Mouse (Mus musculus) left cerebral cortex, postnatal 14 days (tissue): Measurements from ENCODE around the gene Cx3cl1. TPM values are rescaled to one million over a fixed set of nuclear protein-coding genes. Genes with fewer than 3 reads are reported as not detected.

ENCODE experiments used
- DNase-seq, 2 experiments: peaks; one replicate each; pipeline ENCODE4 v3.0.0; 2021 to 2022; ENCODE audit warnings: low spot score in 2 of 2, mixed read lengths in 1 of 2
- intact Hi-C: fragments of 180-260 bp; cut with DNase I; formaldehyde crosslinking; loops from one replicate; pipeline ENCODE4 v1.15.1; 2025
- total RNA-seq, 2 experiments: library from RNA; stranded (reverse); gene quantifications; 2 replicates each; pipeline ENCODE4 v1.2.3; 2021

Cx3cl1 gene
- total RNA-seq, 2 experiments from 2014 or later: 664 to 689 TPM

DNA sequence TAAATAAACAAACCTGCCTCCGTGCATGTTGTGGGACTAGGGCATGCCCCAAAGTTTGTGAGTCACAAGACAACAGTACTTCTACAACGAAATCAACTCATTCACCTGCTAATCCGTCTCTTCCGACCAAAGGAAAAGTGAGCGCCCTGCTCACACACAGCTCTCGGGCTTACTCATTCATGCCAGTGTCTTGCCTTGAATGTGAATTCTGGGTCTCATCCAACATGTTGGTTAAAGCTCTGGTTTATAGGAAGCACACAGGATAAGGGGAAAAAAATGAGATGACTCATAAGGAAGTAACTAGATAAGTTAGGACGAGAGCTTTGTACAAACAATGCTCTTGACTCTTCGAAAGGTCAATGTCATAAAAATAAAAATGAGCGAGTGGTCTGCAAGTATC, 4.8 kb upstream of the Cx3cl1 start:
- no peak for DNase-seq
- intact Hi-C loops: no loop called here

DNA sequence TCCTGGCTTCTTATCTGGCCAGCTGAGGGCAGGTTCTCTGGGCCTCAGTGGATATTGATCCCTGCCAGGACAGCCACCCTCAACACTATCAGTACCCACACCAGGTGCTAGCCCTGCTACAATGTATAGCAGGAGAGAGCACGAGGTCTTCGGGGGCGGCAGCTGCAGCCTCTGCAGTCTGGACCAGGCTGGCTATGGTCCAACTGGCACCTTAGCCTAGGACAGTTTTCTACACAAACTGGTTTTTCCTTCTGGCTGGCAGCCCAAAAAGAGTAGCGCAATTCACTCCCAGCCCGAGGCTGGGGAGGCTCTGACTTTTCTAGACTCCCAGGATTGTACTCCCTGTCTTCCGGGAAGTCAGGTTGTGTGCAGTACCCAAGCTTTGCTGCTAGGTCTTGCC, 864 bp upstream of the Cx3cl1 start:
- peak in 1 of 2 experiments; percentile 52 for DNase-seq
- intact Hi-C loops: loop anchor here (5.0 kb wide), 1 partner anchor 41 kb away; the partner anchor contains the start of gene Ccl17

DNA sequence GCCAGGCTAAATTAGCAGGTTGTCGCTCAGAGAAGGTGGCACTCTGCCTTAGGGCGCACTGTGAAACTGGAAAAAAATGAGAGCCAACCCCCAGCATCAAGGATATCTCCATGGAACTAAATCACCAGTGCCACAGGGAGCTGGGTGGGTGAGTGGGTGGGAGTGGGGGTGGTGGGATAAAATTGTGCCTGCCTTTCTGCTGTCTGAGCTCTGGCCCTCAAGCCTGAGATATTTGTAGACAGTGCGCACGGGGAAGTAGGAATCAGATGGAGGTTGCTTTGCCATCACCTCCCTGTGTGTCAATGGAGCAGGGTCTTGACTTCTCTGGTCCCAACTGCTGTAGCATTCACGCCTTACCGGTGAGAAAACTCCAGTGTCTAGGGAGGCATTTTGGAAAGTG, 1.2 kb downstream of the Cx3cl1 start:
- intact Hi-C loops: loop anchor here (2.0 to 5.0 kb wide), 2 partner anchors 39 to 68 kb away; partner anchors contain the start of gene Ccl17
- peak in 1 of 2 experiments; percentile 56 for DNase-seq

DNA sequence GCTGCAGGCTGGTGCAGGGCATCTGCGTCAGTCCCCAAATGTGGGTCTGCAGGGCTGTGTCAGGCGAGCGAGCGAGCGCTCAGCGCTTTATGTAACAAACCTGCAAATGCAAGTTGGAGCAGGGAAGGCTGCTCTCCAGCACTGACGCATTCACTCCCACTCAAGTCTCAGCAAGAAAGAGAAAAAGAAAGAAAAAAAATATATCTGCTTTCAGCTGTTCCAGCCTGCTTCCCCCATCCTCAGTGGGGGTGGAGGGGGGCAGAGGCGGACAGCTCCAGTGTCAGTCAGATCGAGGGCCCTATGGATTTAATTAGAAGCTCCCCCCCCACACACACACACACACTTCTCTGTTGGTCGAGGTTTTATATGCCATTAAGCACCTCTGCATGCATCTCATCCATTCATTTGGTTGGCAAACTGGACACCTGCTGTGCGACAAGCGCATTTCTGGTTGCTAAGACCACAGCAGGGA, 1.9 kb downstream of the Cx3cl1 start:
- intact Hi-C loops: loop anchor here (2.0 to 5.0 kb wide), 2 partner anchors 39 to 69 kb away; partner anchors contain the start of gene Ccl17
- DNase-seq: peak; percentile 81 to 89

DNA sequence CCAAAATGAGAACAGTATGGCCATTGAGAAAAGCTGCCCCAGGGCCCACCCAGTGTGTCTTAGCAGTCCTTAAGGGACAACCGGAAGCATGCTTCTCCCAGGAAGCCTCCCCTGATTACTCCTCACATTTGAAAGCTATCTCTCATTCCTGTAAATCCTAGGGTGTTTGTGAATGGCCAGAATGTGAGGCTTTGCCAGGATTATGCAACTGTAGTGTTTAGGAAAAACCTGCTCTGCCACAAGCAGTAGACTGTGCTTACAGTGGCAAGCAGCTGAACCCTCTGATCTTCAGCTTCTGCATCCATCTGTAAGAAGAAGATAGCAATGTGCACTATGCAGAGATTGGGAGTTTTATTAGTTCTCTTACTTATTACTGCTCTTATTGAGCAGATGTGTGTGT, 2.8 kb downstream of the Cx3cl1 start:
- intact Hi-C loops: loop anchor here (5.0 kb wide), 1 partner anchor 38 kb away; the partner anchor contains the start of gene Ccl17
- no peak for DNase-seq

DNA sequence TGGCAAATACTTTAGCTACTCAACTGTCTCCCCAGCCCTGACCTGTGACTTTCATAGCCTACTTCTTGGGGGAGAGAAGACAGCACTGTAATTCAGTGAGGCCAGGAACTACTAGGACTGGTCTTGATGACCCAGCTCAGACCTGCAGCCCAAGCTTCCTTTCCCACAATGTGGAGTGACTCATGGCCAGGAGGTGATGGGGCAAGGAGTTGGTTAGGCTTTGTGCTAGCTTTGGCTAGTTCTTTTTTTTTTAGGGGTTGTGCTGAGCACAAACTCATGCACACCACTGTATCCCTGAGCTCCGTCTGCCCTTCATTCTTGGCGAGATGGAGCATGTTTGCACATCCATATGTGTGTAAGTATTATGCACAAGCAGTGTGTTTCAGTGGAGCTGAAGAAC, 4.5 kb downstream of the Cx3cl1 start:
- intact Hi-C loops: no loop called here
- DNase-seq: no peak

DNA sequence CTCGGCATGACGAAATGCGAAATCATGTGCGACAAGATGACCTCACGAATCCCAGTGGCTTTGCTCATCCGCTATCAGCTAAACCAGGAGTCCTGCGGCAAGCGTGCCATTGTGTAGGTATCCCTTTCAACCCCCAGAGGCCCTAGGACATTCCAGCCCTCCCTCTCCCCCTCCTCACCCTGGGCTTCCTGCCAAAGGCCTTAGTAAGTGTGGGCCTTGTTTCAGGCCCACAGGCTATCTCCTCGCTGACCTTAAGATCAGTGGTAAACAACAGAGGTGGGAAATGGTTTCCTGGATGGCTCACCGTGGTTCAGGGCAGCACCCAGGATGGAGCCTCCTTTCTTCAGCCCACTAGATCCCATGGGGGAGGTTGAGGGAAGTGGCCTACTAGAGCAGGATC, 6.2 kb downstream of the Cx3cl1 start:
- DNase-seq: no peak
- intact Hi-C loops: no loop called here

DNA sequence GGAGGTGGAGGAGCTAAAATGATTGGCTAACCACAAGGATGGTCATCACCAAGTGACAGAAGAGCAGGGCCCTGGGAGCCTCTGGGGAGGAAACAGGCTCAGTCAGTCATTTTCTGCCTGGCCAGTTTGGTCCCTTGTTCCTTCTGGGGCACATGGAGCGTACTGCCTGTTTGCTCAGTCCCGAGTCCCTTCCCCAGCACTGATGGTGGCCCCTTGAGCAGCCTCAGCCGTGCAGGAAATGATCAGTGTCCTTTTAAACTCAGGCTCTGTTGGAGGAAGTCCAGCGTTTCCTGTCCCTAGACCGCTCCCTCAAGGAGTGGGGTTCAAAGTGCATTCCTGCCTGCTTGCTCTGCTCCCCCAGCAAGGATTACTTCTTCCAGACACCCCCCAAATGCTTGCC, 6.7 kb downstream of the Cx3cl1 start:
- intact Hi-C loops: no loop called here
- DNase-seq: no peak

DNA sequence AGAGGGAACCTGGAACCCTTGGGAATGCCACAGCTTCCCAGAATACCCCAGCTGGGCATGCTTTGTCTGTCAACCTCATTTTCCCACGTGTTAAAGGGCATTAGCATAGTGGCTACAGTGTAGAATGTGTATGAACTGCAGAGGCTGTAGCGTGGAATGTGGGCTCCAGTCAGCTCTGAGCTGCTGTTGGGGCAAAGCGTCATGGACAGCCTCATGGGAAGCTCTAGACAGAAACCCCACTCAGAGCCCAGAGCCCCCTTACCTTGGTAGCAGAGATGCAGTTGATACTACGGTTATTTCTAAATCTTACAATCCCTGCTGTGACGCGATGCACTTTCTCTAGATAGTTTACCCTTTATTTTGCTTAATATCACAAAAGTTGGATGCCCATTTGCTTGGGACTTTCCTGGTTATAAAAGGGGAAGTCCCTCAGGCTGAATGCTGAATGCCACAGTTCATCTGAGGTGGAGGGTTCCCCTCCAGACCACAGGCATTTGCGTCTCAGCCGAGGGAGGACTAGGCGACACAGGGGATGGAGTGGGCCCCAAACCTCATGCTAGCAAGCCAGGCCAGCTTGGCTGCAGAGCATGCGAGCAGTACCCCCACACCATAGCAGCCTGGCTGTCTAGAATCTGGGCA, 7.2 kb downstream of the Cx3cl1 start:
- intact Hi-C loops: no loop called here
- DNase-seq: no peak

DNA sequence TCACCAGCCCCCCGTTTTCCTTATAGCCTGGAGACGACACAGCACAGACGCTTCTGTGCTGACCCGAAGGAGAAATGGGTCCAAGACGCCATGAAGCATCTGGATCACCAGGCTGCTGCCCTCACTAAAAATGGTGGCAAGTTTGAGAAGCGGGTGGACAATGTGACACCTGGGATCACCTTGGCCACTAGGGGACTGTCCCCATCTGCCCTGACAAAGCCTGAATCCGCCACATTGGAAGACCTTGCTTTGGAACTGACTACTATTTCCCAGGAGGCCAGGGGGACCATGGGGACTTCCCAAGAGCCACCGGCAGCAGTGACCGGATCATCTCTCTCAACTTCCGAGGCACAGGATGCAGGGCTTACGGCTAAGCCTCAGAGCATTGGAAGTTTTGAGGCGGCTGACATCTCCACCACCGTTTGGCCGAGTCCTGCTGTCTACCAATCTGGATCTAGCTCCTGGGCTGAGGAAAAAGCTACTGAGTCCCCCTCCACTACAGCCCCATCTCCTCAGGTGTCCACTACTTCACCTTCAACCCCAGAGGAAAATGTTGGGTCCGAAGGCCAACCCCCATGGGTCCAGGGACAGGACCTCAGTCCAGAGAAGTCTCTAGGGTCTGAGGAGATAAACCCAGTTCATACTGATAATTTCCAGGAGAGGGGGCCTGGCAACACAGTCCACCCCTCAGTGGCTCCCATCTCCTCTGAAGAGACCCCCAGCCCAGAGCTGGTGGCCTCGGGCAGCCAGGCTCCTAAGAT, 7.9 kb downstream of the Cx3cl1 start:
- DNase-seq: no peak
- intact Hi-C loops: no loop called here

DNA sequence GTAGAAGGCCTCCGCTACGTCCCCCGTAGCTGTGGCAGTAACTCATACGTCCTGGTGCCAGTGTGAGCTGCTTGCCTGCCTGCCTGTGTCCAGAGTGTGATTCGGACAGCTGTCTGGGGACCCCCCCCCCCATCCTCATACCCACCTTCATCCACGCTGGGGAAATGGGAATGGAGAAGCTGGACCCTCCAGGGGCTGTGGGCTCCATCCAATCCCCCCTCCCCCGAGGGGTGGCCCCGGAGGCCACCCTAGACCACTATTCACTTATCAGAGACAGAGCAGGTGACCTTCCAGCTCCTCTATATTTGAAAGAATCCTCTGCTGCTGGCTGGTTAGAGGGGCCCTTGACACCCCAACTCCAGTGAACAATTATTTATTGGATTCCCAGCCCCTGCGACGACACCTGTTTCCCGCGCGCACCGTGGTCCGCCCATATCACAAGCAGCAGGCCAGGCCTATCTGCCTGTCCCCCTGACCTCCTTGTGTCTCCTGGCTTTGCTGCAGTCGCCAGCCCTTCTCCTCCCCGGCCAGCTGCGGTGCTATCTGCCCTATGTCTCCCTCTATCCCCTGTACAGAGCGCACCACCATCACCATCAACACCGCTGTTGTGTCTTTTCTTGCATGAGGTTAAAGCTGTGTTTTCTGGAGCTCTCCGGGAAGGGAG, 8.8 kb downstream of the Cx3cl1 start:
- DNase-seq: no peak
- intact Hi-C loops: no loop called here

DNA sequence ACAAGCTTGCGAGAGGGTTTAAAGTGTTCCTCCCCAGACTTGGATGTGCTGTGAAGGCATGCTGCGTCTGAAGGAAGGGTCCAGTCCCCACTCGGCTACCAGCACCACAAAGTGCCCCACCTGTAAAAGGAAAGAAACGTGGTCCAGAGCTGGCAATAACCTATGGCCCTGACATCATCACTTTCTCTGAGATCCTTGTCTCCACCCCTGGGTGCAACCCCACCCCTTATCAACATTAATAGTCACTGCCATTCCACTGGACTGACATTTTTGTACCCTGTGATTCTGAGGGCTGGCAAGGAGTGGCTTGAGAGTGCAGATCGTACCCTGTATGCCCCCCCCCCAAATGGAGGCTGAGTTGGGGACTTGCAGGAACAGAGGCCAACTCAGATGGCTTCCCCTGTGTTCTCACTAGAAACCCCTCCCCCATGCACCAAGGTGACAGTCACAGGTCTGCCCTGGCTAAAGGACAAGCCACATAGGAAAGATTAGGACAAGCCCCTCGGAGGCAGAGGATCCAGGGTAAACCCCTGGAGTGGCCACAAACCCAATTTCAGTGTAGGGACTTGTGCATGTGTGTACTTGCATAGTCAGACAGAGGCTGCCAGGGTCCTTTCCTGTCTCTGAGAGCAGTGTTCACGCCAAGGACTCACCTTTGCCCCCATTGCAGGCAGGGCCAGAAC, 9.5 kb downstream of the Cx3cl1 start:
- DNase-seq: no peak
- intact Hi-C loops: no loop called here

DNA sequence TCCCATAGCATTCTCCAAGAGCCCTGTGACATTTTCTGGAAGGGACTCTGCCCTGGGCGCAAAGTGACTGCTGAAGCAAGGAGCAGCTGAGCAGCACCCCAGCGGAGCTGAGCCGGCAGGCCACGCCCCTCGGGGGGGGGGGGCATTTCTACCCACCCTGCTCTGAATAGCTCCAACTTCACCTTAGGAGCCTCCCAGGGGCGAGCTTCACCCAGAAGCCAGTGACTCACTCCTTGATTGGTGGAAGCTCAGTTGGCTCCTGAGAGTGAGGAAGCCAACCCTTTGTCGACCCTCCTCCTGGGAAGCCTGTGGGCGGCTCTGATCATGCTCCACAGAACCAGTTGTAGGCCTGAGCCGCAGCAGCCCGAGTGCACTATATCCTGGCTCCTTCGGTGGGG, 10.0 kb downstream of the Cx3cl1 start:
- DNase-seq: no peak
- intact Hi-C loops: no loop called here

DNA sequence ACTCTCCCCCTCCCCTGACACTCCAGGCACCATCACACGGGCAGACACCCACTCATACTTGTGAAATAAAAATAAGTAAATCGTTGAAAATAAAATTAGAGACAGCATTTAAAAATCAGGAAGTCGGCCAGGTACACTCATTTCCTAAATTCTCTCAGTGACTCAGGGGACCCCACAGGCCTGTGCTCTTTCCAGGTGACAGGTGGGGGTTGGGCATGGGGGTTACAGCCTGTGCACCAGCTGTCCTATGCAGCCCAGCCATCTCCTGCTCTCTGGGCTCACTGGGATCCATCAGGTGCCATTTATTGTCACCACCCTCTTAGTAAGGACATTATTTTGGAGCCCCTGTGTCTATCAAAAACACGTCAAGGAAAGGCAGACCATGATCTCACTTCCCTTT, 12.1 kb downstream of the Cx3cl1 start:
- no peak for DNase-seq
- intact Hi-C loops: no loop called here

DNA sequence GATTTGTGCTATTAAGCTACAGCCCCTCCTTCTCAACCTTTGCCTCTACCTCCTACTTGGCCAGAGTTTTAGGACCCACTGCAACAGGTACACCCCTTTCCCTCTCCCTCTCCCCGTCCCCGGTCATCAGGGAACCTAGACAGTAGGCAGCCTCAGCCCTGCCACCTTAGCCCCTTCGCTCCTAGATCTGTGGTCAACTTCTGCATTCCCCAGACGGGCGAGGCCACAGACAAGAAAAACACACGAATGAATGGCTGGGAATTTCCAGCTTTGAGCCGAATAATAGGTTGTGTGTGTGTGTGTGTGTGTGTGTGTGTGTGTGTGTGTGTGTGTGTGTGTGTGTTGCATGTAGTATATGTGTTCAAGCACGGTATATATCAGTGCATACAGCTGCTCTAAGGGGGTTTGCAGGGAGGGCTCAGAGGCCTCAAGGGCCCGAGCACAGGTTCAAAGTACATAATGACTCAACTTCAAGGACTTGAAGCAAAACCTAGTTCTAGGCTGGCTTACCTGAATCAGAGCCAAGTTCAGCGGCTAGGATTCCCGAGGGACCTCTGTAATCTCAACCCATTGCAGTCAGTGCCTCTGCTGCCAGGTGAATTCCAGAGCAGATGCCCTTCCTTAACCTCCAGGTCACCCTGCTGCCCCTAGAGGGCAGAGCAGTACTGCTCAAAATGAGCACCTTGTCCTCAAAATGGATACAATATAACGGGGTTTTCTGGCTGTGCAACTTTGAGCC, 13.6 kb downstream of the Cx3cl1 start:
- intact Hi-C loops: no loop called here
- no peak for DNase-seq

DNA sequence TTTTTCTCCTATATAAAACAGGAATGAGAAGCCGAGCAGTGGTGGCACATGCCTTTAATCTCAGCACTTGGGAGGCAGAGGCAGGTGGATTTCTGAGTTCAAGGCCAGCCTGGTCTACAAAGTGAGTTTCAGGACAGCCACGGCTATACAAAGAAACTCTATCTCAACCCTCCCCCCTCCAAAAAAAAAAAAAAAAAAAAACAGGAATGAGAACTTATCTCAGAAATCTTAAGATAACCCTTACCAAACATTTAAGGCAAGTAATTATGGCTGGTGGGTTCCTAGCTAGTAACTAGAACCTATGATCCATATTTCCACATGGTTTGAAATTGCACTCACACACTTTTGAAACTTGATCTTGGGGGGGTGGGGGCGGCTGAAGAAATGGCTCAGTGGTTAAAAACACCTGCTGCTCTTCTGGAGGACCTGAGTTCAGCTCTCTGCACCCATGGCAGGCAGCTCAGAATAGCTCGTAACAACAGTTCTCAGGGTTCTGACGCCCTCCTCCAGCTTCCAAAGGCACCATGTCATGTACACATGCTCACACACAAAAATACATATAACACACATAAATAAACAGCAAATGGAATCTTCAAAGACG, 14.3 kb downstream of the Cx3cl1 start:
- no peak for DNase-seq
- intact Hi-C loops: no loop called here

DNA sequence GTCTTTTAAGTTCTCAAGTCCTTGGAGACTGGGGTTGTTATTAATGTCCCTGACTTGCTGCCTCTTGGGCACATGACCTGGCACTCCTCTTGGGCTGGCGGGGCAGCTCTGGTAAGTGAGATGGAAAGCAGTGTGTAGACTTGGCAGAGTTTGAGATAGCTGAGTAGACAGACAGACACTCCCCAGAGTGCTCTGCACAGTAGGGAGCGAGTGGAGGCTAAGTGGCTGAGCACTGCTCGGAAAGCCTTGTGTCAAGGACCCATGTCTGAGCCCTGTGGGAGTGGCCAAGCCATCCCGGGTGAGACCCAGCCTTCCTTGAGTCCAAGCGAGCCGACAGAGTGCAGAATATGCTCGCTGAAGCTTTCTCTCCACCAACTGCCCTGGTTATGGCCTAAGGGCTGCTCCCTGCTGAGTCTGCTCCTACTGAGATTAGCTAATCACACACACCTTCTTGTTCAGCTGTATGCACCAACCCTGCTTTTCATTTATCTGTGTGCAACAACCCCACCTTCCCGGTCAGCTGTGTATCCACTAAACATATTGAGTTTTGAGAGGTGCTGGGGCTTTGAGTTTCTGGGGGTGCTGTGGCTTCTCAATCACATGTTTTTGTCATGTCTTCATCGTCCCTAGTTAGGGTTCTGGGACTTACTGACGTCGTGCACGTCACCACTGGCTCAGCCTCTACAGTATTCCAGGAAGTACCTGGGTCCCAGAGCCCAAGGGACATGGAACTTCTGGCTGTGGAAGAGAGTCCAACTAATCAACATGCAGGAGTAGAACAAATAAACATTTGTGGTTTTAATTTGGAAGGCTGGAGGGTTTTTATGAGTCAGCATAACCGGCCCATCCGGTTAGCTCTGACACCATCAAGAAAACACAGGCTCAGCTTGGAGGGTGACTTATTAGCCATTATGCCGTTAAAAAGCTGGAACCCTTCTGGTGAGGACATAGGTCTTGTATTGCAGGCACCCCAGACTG, 16.0 kb downstream of the Cx3cl1 start:
- intact Hi-C loops: no loop called here
- no peak for DNase-seq
